Mouse (Mus musculus): ENCODE measurements around the gene Sh3d19. TPM values are rescaled to one million over a fixed set of nuclear protein-coding genes. Genes with fewer than 3 reads are reported as not detected.
A peak's percentile ranks its signal among the peaks of the same experiment; 100 is the strongest.

Sh3d19 gene
- polyA plus RNA-seq, 1 experiment from 2014 or later = 12.1 TPM

GRCm38 (mm10) chr3:86106086-86106632 is 135.2 kb downstream of the Sh3d19 start:
- Histone ChIP-seq H3K4me3 (ENCODE audit: low read depth, low read length) (no peak overlapping the region), H3K9ac (ENCODE audit: low read depth, low read length) (no peak overlapping the region), H3K36me3 (ENCODE audit: control insufficient read depth, insufficient read depth, low read length) (no peaks in the 10 kb centered on the region), H3K27me3 (ENCODE audit: control insufficient read depth, insufficient read depth, low read length) (no peaks in the 10 kb centered on the region), H3K27ac (ENCODE audit: low read depth, low read length) (no peak overlapping the region), H3K9me3 (ENCODE audit: control insufficient read depth, low read length) (no peaks in the 10 kb centered on the region), H3K4me2 (replicated peaks; ENCODE audit: low read depth, low read length) (no peak overlapping the region), H3K4me1 (replicated peaks; ENCODE audit: control insufficient read depth, insufficient read depth, low read length) (no peaks in the 10 kb centered on the region)
- no peak for DNase-seq (ENCODE audit: low spot score)
- no peak for ATAC-seq (ENCODE audit: low FRiP score)
- 96% methylated on average over 8 of the region's 8 CpGs for WGBS

DNA sequence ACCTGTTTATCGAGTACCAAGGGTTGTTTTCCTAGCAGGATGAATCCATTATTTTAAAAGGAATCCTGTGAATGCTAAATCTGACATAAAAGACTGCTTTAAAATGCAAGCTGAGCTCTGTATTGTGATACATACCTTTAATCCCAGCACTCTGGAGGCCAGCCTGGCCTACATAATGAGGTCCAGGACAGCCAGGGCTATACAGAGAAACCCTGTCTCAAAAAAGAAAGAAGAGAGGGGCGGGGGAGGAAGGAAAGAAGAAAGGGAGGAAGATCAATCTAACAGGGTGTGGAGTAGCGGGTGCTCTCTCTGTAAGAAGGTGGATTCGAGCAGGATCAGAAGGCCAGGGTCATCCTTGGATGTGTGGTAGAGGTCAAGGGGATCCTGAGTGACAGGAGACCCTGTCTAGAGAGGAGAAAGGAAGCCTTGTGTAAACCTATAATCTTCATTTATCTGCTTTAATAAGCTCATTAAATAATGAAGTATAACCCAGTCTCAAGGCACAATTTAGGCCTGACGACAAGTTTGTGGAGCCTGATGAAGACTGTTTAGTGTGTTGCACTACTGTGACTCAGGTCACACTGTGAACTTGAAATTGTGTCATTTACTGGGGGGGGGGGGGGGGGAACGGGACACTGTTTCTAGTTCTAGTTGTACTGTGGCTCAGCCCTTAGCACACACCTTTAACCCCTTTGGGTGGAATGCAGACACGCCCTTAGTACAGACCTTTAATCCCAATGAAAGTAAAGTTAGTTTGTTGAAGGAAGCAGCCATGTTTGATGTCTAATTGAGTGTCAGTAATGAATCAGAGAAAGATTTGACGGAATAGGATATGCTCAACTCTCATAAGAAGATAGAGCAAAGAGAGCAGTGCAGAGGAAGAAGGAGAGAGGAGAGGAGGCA is 137.0 kb downstream of the Sh3d19 start:
- WGBS = 77% methylated on average over 8 of the region's 8 CpGs
- no peak overlapping the region for H3K27ac ChIP-seq (ENCODE audit: low read depth, low read length)
- no peak for ATAC-seq (ENCODE audit: low FRiP score)

DNA sequence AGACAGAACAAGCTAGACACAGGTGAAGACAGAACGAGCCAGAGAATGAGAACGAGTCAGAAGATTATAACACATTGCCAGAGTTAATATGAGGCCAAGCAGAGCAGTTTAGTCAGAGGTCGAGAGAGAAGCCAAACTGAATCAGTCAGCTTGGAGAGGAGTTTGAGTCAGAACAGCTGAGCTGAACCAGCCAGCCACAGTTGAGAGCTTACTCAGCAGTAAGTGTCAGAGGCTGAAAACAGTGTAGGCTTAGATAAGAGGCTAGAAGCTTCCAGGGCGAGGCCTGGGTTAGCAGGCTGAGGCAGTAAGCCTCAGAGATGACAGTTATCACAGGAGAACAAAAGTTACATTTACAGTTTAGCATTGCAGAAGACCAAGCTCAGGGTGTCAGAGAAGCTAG is 137.7 kb downstream of the Sh3d19 start:
- H3K27ac ChIP-seq (ENCODE audit: low read depth, low read length) = no peak overlapping the region
- H3K4me1 ChIP-seq (replicated peaks; ENCODE audit: control insufficient read depth, insufficient read depth, low read length) = no peaks in the 10 kb centered on the region
- DNase-seq (ENCODE audit: low spot score) = no peak
- no peak overlapping the region for H3K9ac ChIP-seq (ENCODE audit: low read depth, low read length)
- 84% methylated on average over 4 of the region's 4 CpGs for WGBS
- H3K27me3 ChIP-seq (ENCODE audit: control insufficient read depth, insufficient read depth, low read length) = no peaks in the 10 kb centered on the region
- H3K9me3 ChIP-seq (ENCODE audit: control insufficient read depth, low read length) = no peaks in the 10 kb centered on the region
- H3K4me2 ChIP-seq (replicated peaks; ENCODE audit: low read depth, low read length) = no peak overlapping the region
- ATAC-seq (ENCODE audit: low FRiP score) = no peak
- H3K4me3 ChIP-seq (ENCODE audit: low read depth, low read length) = no peak overlapping the region
- H3K36me3 ChIP-seq (ENCODE audit: control insufficient read depth, insufficient read depth, low read length) = no peaks in the 10 kb centered on the region

More for the DNA sequence above, 137.0 kb downstream of the Sh3d19 start:
- H3K27me3 ChIP-seq (ENCODE audit: control insufficient read depth, insufficient read depth, low read length) = no peaks in the 10 kb centered on the region
- H3K36me3 ChIP-seq (ENCODE audit: control insufficient read depth, insufficient read depth, low read length) = no peaks in the 10 kb centered on the region
- no peak overlapping the region for H3K9ac ChIP-seq (ENCODE audit: low read depth, low read length)
- no peak overlapping the region for H3K4me3 ChIP-seq (ENCODE audit: low read depth, low read length)
- H3K9me3 ChIP-seq (ENCODE audit: control insufficient read depth, low read length) = no peaks in the 10 kb centered on the region
- no peaks in the 10 kb centered on the region for H3K4me1 ChIP-seq (replicated peaks; ENCODE audit: control insufficient read depth, insufficient read depth, low read length)
- no peak overlapping the region for H3K4me2 ChIP-seq (replicated peaks; ENCODE audit: low read depth, low read length)
- no peak for DNase-seq (ENCODE audit: low spot score)

DNA sequence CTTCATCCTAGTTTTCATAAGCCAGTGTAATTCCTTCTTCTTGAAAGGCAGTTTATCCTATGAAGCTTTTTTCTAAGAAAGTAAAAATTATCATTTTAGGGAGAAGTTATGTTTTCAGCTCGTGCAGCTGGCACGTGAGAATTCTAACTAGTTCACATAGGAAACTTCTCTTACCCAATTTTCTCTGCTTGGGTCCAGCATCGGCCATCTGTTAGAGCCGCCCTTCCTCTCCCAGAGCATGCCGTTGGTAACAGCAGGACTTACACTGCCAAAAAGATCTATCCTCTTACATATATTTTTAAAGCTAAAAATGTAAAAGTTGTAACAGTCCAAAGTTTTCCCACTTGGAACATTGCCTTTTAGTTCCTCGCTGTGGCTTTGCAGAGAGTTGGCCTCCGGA is 138.2 kb downstream of the Sh3d19 start:
- Histone ChIP-seq H3K36me3 (ENCODE audit: control insufficient read depth, insufficient read depth, low read length) (no peaks in the 10 kb centered on the region), H3K4me3 (ENCODE audit: low read depth, low read length) (no peak overlapping the region), H3K27me3 (ENCODE audit: control insufficient read depth, insufficient read depth, low read length) (no peaks in the 10 kb centered on the region), H3K4me2 (replicated peaks; ENCODE audit: low read depth, low read length) (no peak overlapping the region), H3K27ac (ENCODE audit: low read depth, low read length) (no peak overlapping the region), H3K9me3 (ENCODE audit: control insufficient read depth, low read length) (no peaks in the 10 kb centered on the region), H3K9ac (ENCODE audit: low read depth, low read length) (no peak overlapping the region), H3K4me1 (replicated peaks; ENCODE audit: control insufficient read depth, insufficient read depth, low read length) (no peaks in the 10 kb centered on the region)
- WGBS = 94% methylated on average over 7 of the region's 7 CpGs
- ATAC-seq (ENCODE audit: low FRiP score) (no peak), DNase-seq (ENCODE audit: low spot score) (no peak)

DNA sequence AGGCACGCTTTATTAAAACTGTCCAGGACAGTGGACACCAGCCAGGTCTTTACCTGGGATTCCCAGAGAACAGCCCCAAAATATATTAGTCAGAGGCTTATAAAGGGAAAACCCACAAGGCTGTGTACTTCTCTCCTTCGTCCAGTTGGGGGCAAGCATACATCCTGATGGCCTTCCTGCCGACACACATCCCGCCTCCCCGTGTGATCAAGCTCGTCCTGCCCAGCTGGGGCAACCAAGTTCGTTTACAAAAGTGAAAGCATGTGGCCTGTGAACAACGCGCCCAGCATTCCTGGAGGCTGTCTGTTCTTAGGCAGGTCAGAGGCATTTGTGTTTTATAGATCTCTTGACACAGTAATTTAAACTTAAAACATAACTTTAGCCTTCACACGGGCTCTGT is 139.2 kb downstream of the Sh3d19 start:
- Histone ChIP-seq H3K36me3 (ENCODE audit: control insufficient read depth, insufficient read depth, low read length) (no peaks in the 10 kb centered on the region), H3K4me2 (replicated peaks; ENCODE audit: low read depth, low read length) (no peak overlapping the region), H3K4me3 (ENCODE audit: low read depth, low read length) (no peak overlapping the region), H3K4me1 (replicated peaks; ENCODE audit: control insufficient read depth, insufficient read depth, low read length) (no peaks in the 10 kb centered on the region), H3K27ac (ENCODE audit: low read depth, low read length) (no peak overlapping the region), H3K27me3 (ENCODE audit: control insufficient read depth, insufficient read depth, low read length) (no peaks in the 10 kb centered on the region), H3K9me3 (ENCODE audit: control insufficient read depth, low read length) (no peaks in the 10 kb centered on the region), H3K9ac (ENCODE audit: low read depth, low read length) (no peak overlapping the region)
- DNase-seq (ENCODE audit: low spot score) (peak; percentile 53), ATAC-seq (ENCODE audit: low FRiP score) (0 out of 2 replicates have a peak, but pooled peaks have one; percentile 47)
- WGBS = 26% methylated on average over 10 of the region's 10 CpGs

DNA sequence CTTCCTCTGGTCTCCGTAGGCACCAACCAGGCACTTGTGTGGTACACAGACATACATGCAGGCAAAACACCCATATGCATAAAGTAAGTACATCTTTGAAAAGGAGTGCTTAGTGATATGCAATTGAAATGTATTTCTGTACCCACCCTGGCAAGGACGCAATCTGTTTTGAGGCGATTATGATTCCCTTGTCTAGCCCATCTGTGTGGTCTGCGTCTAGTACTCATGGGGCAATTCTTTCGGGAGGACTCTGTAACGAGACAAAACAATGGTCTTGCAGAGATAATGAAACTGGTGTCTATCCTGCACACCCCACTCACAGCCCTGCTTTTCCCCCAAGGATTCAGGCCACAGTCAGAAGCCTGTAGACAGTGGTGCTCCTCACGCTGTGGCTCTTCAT is 141.9 kb downstream of the Sh3d19 start:
- Histone ChIP-seq H3K27ac (ENCODE audit: low read depth, low read length) (no peak overlapping the region), H3K4me1 (replicated peaks; ENCODE audit: control insufficient read depth, insufficient read depth, low read length) (no peaks in the 10 kb centered on the region), H3K36me3 (ENCODE audit: control insufficient read depth, insufficient read depth, low read length) (no peaks in the 10 kb centered on the region), H3K4me3 (ENCODE audit: low read depth, low read length) (no peak overlapping the region), H3K9me3 (ENCODE audit: control insufficient read depth, low read length) (no peaks in the 10 kb centered on the region), H3K27me3 (ENCODE audit: control insufficient read depth, insufficient read depth, low read length) (no peaks in the 10 kb centered on the region), H3K9ac (ENCODE audit: low read depth, low read length) (no peak overlapping the region), H3K4me2 (replicated peaks; ENCODE audit: low read depth, low read length) (no peak overlapping the region)
- WGBS = 87% methylated on average over 7 of the region's 7 CpGs
- DNase-seq (ENCODE audit: low spot score) = no peak
- no peak for ATAC-seq (ENCODE audit: low FRiP score)

- H3K4me3 ChIP-seq (ENCODE audit: low read depth, low read length) = no peak overlapping the region
- H3K4me1 ChIP-seq (replicated peaks; ENCODE audit: control insufficient read depth, insufficient read depth, low read length) = no peaks in the 10 kb centered on the region
- WGBS = 75% methylated on average over 12 of the region's 12 CpGs
- H3K36me3 ChIP-seq (ENCODE audit: control insufficient read depth, insufficient read depth, low read length) = no peaks in the 10 kb centered on the region
- DNase-seq (ENCODE audit: low spot score) (no peak), ATAC-seq (ENCODE audit: low FRiP score) (no peak)
- H3K4me2 ChIP-seq (replicated peaks; ENCODE audit: low read depth, low read length) = no peak overlapping the region
- no peak overlapping the region for H3K27ac ChIP-seq (ENCODE audit: low read depth, low read length)
- H3K27me3 ChIP-seq (ENCODE audit: control insufficient read depth, insufficient read depth, low read length) = no peaks in the 10 kb centered on the region
- no peaks in the 10 kb centered on the region for H3K9me3 ChIP-seq (ENCODE audit: control insufficient read depth, low read length)
- no peak overlapping the region for H3K9ac ChIP-seq (ENCODE audit: low read depth, low read length)
Observed at GRCm38 (mm10) chr3:86114659-86115338, 143.9 kb downstream of the Sh3d19 start.

- Histone ChIP-seq H3K4me1 (replicated peaks; ENCODE audit: control insufficient read depth, insufficient read depth, low read length) (no peaks in the 10 kb centered on the region), H3K4me2 (replicated peaks; ENCODE audit: low read depth, low read length) (no peak overlapping the region), H3K36me3 (ENCODE audit: control insufficient read depth, insufficient read depth, low read length) (no peaks in the 10 kb centered on the region), H3K9me3 (ENCODE audit: control insufficient read depth, low read length) (no peaks in the 10 kb centered on the region), H3K27me3 (ENCODE audit: control insufficient read depth, insufficient read depth, low read length) (no peaks in the 10 kb centered on the region), H3K4me3 (ENCODE audit: low read depth, low read length) (no peak overlapping the region), H3K9ac (ENCODE audit: low read depth, low read length) (no peak overlapping the region), H3K27ac (ENCODE audit: low read depth, low read length) (no peak overlapping the region)
- DNase-seq (ENCODE audit: low spot score) (no peak), ATAC-seq (ENCODE audit: low FRiP score) (no peak)
- WGBS = 91% methylated on average over 4 of the region's 4 CpGs
Observed at GRCm38 (mm10) chr3:86116951-86117350, 146.0 kb downstream of the Sh3d19 start.
